Mouse (Mus musculus): ENCODE data around the gene Gstm1. TPM values are rescaled to one million over a fixed set of nuclear protein-coding genes. Genes with fewer than 3 reads are reported as not detected.
"Not testable (repeated sequence)": the region's sequence is repeated elsewhere in the genome, so short reads cannot be mapped to it uniquely, and the experiment has no call there.

The Gstm1 gene
- polyA plus RNA-seq, 1 experiment from 2014 or later, result 44.3 TPM

- no peak overlapping the region for H3K9ac ChIP-seq
- H3K9me3 ChIP-seq, result no peaks in the 10 kb centered on the region
- H3K27ac ChIP-seq (replicated peaks), result no peak overlapping the region
- 70% methylated on average over 5 of the region's 5 CpGs for WGBS
- no peak overlapping the region for H3K4me3 ChIP-seq
- no peaks in the 10 kb centered on the region for H3K36me3 ChIP-seq
- ATAC-seq (ENCODE audit: extremely low read depth, insufficient number of reproducible peaks, low FRiP score, low TSS enrichment), result no peak
- H3K4me2 ChIP-seq, result no peak overlapping the region
- no peaks in the 10 kb centered on the region for H3K27me3 ChIP-seq (replicated peaks)
- peaks cover 29% of the 10 kb centered on the region for H3K4me1 ChIP-seq
Observed at GRCm38 (mm10) chr3:107984471-107984870, 33.3 kb downstream of the Gstm1 start.

- no peaks in the 10 kb centered on the region for H3K9me3 ChIP-seq
- ATAC-seq (ENCODE audit: extremely low read depth, insufficient number of reproducible peaks, low FRiP score, low TSS enrichment), result no peak
- no peak overlapping the region for H3K27ac ChIP-seq (replicated peaks)
- H3K36me3 ChIP-seq, result no peaks in the 10 kb centered on the region
- no peak overlapping the region for H3K9ac ChIP-seq
- H3K4me2 ChIP-seq, result no peak overlapping the region
- 65% methylated on average over 3 of the region's 3 CpGs for WGBS
- no peaks in the 10 kb centered on the region for H3K27me3 ChIP-seq (replicated peaks)
- H3K4me3 ChIP-seq, result no peak overlapping the region
- H3K4me1 ChIP-seq, result peaks cover 29% of the 10 kb centered on the region
Observed at GRCm38 (mm10) chr3:107983771-107984170, 34.0 kb downstream of the Gstm1 start.

DNA sequence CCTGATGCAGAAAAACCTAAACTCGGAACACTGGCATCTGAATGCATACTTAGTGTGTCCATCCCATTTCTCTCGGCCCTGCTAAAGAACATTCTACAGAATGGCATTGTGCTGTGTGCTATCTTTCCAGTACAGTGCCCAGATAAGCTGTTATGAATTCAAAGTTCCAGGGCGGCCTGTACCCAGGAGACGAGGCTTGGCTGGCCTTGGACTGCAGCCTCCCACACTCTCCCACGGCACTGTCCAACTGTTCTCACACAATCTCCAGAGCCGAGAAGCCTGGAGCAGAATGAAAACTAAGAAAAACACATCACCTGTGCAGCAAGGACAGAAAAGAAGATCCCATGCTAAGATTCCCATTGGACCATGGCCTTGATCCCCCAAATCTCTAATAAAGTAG lies 35.0 kb downstream of the Gstm1 start:
- Histone ChIP-seq H3K36me3 (no peaks in the 10 kb centered on the region), H3K27ac (replicated peaks) (no peak overlapping the region), H3K27me3 (replicated peaks) (no peaks in the 10 kb centered on the region), H3K4me3 (no peak overlapping the region), H3K9me3 (no peaks in the 10 kb centered on the region), H3K4me1 (peaks cover 29% of the 10 kb centered on the region), H3K4me2 (no peak overlapping the region), H3K9ac (no peak overlapping the region)
- no peak for ATAC-seq (ENCODE audit: extremely low read depth, insufficient number of reproducible peaks, low FRiP score, low TSS enrichment)
- WGBS, result 64% methylated on average over 6 of the region's 6 CpGs

DNA sequence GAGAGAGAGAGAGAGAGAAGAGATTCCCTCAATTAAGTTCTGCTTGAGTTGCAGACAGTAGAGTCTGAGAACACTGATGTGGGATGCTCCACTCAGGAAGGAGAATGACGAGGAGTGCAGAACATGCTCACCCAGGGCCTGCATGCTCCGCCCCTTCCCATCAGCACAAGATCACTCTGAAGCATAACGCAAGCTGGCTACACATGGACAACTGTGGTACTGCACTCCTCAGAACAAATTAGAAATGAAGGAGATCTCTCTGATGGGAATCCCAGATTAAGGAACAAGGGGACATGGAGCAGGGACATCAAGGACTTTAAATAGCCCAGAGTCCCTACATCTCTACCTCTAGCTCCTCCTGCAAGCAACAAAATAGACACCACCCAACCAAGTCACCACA lies 36.5 kb downstream of the Gstm1 start:
- 65% methylated on average over 3 of the region's 3 CpGs for WGBS
- Histone ChIP-seq H3K36me3 (no peaks in the 10 kb centered on the region), H3K4me2 (no peak overlapping the region), H3K4me1 (peaks cover 23% of the 10 kb centered on the region), H3K4me3 (no peak overlapping the region), H3K9ac (no peak overlapping the region), H3K9me3 (no peaks in the 10 kb centered on the region), H3K27ac (replicated peaks) (no peak overlapping the region), H3K27me3 (replicated peaks) (no peaks in the 10 kb centered on the region)
- no peak for ATAC-seq (ENCODE audit: extremely low read depth, insufficient number of reproducible peaks, low FRiP score, low TSS enrichment)

- 38% methylated on average over 3 of the region's 3 CpGs for WGBS
- no peak overlapping the region for H3K27ac ChIP-seq (replicated peaks)
- no peak for ATAC-seq (ENCODE audit: extremely low read depth, insufficient number of reproducible peaks, low FRiP score, low TSS enrichment)
- no peaks in the 10 kb centered on the region for H3K27me3 ChIP-seq (replicated peaks)
- H3K4me1 ChIP-seq, result 0 out of 2 replicates have a peak, but pooled peaks cover 3% of the 10 kb centered on the region
- H3K9ac ChIP-seq, result no peak overlapping the region
- no peaks in the 10 kb centered on the region for H3K36me3 ChIP-seq
- H3K9me3 ChIP-seq, result no peaks in the 10 kb centered on the region
- no peak overlapping the region for H3K4me3 ChIP-seq
- H3K4me2 ChIP-seq, result no peak overlapping the region
Observed at GRCm38 (mm10) chr3:107977691-107978090, 40.1 kb downstream of the Gstm1 start.

DNA sequence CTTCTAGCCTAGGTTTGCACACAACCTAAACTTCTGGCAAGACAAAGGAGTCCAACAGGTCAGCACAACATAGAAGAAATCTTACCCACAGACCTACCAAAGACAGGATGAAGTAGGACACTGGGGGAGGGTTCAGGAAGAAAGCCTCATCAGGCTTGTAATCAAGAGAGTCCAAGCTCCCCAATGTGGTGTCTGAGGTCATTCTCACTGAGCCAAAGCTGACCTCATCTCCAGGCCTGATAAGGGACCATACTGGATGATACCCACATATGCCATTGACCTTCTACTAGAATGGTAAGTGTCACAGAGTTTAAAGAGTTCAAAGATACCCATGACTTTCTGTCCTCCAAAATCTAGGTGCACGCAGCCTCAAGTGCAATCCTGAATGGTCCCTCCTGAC lies 43.5 kb downstream of the Gstm1 start:
- Histone ChIP-seq H3K9ac (no peak overlapping the region), H3K4me1 (no peaks in the 10 kb centered on the region), H3K27me3 (replicated peaks) (peaks cover 8% of the 10 kb centered on the region), H3K36me3 (no peaks in the 10 kb centered on the region), H3K27ac (replicated peaks) (no peak overlapping the region), H3K9me3 (no peaks in the 10 kb centered on the region), H3K4me2 (no peak overlapping the region), H3K4me3 (no peak overlapping the region)
- 87% methylated on average over 1 of the region's 1 CpGs for WGBS
- no peak for ATAC-seq (ENCODE audit: extremely low read depth, insufficient number of reproducible peaks, low FRiP score, low TSS enrichment)

GRCm38 (mm10) chr3:107972070-107972469 lies 45.7 kb downstream of the Gstm1 start:
- Histone ChIP-seq H3K4me1 (no peaks in the 10 kb centered on the region), H3K4me3 (no peak overlapping the region), H3K4me2 (no peak overlapping the region), H3K9me3 (no peaks in the 10 kb centered on the region), H3K27me3 (replicated peaks) (peaks cover 20% of the 10 kb centered on the region), H3K27ac (replicated peaks) (no peak overlapping the region), H3K36me3 (no peaks in the 10 kb centered on the region), H3K9ac (no peak overlapping the region)
- whole genome bisulfite sequencing, result 77% methylated on average over 3 of the region's 3 CpGs
- ATAC-seq (ENCODE audit: extremely low read depth, insufficient number of reproducible peaks, low FRiP score, low TSS enrichment), result no peak

DNA sequence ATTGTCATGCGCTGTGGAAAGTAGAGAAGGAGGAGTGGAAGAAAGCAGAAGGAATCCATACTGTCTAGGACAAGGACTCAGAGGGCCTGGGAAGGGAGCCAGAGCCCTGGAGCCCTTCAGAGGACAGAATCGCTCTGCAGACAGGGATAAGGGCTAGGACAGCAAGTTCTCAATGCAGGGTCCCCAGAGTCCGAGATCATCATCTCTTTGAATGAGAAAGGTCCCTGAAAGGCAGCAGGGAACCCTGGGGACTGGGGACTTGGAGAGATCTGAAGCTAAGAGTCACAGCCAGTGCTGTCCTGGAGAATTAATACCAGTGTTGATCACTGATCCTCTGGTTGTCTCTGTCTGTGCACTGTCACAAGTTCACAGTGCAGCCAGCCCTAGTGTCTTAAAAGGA lies 46.7 kb downstream of the Gstm1 start:
- not testable (repeated sequence) for ATAC-seq (ENCODE audit: extremely low read depth, insufficient number of reproducible peaks, low FRiP score, low TSS enrichment); H3K9ac ChIP-seq; H3K36me3 ChIP-seq; H3K4me2 ChIP-seq; H3K4me3 ChIP-seq; H3K27ac ChIP-seq (replicated peaks); H3K9me3 ChIP-seq; H3K4me1 ChIP-seq
- peaks cover 25% of the 10 kb centered on the region for H3K27me3 ChIP-seq (replicated peaks)
- WGBS, result 37% methylated on average over 3 of the region's 3 CpGs

- no peak within 1 kb of the TSS for H3K9ac ChIP-seq
- H3K4me1 ChIP-seq, result peaks cover 13% of the 10 kb centered on the region
- H3K4me2 ChIP-seq, result no peak within 1 kb of the TSS
- 45% methylated on average over 13 of the region's 13 CpGs for WGBS
- no peak for ATAC-seq (ENCODE audit: extremely low read depth, insufficient number of reproducible peaks, low FRiP score, low TSS enrichment)
- H3K9me3 ChIP-seq, result no peaks in the 10 kb centered on the region
- H3K36me3 ChIP-seq, result no peaks in the 10 kb centered on the region
- no peak within 1 kb of the TSS for H3K27ac ChIP-seq (replicated peaks)
- H3K27me3 ChIP-seq (replicated peaks), result peaks cover 25% of the 10 kb centered on the region
- no peak within 1 kb of the TSS for H3K4me3 ChIP-seq
Observed at GRCm38 (mm10) chr3:107968724-107969395, 48.9 kb downstream of the Gstm1 start, which contains the start of gene Gstm3. Gene Gstm3 (minus strand): TSS chr3:107969283.

DNA sequence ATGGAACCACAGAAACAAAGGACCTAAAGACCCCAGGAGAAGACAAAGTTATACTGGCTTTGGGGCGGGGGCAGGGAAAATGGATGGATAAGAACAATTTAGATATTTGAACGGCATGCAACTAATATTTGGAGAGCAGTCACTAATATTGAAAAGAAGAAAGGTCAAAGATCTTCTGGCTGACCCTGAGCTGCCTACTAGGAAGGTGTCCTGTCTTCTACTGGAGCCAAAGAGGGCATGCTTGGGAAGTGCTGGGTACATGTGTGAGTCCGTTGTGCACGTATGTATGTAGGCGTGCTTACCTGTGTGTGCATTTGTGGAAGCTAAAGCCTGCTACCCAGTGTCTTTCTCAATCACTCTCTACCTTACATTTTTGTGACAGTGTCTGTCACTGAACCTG lies 51.1 kb downstream of the Gstm1 start:
- no peak overlapping the region for H3K4me2 ChIP-seq
- ATAC-seq (ENCODE audit: extremely low read depth, insufficient number of reproducible peaks, low FRiP score, low TSS enrichment), result no peak
- no peaks in the 10 kb centered on the region for H3K36me3 ChIP-seq
- H3K4me1 ChIP-seq, result peaks cover 13% of the 10 kb centered on the region
- no peak overlapping the region for H3K27ac ChIP-seq (replicated peaks)
- H3K9ac ChIP-seq, result no peak overlapping the region
- H3K4me3 ChIP-seq, result no peak overlapping the region
- peaks cover 22% of the 10 kb centered on the region for H3K27me3 ChIP-seq (replicated peaks)
- no peaks in the 10 kb centered on the region for H3K9me3 ChIP-seq
- 91% methylated on average over 5 of the region's 5 CpGs for WGBS

DNA sequence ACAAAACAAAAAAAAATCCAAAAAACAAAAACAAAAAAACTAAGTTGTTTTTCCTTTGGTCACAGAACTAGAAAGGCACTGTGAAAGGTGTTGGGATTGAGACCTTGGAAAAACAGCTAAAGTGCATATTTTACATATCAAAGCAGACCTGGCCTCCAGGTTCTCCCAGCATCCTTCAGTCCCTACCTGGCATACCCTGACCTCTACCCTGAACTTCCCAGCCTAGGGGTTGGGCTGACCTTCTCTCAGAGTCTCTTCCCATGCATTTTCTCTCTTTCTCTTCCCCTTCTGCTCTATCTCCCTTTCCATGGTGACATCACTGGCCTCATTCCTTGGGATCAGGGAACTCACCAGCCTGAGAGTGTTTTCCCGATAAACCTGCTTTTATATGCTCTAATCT lies 52.2 kb downstream of the Gstm1 start:
- no peaks in the 10 kb centered on the region for H3K36me3 ChIP-seq
- no peaks in the 10 kb centered on the region for H3K9me3 ChIP-seq
- H3K27me3 ChIP-seq (replicated peaks), result peaks cover 22% of the 10 kb centered on the region
- H3K4me1 ChIP-seq, result peaks cover 13% of the 10 kb centered on the region
- no peak overlapping the region for H3K4me2 ChIP-seq
- no peak overlapping the region for H3K27ac ChIP-seq (replicated peaks)
- WGBS, result 21% methylated on average over 1 of the region's 1 CpGs
- ATAC-seq (ENCODE audit: extremely low read depth, insufficient number of reproducible peaks, low FRiP score, low TSS enrichment), result no peak
- no peak overlapping the region for H3K9ac ChIP-seq
- H3K4me3 ChIP-seq, result no peak overlapping the region

DNA sequence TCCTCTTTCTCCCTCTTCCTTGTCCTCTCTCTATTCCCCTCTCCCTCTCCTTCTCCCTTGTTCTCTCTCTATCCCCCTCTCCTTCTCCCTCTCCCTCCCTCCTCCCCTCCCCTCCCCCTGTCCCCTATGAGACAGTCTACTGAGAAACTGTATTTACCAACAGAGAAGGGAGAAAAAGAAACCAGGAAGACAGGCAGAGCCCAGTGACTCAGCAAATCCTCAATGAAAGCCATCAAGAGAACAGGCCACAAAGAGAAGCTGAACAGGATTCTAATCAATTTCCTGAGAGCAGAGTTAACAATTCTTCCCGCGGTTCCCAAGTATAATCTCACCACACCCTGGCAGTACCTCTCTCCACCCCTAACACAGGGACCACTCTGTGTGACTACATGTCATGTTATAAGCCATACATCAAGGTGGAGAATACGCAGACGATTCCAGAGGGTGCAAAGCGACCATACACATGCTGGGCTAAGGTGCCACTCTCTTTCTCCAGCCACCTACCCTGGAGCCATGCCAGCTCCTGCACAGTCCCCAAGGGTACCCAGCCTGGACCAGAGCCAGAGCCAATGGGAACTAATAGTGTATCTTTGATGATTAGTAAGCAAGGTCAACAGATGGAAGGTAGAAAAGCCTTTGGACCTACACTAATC lies 53.0 kb downstream of the Gstm1 start:
- no peak for ATAC-seq (ENCODE audit: extremely low read depth, insufficient number of reproducible peaks, low FRiP score, low TSS enrichment)
- Histone ChIP-seq H3K36me3 (no peaks in the 10 kb centered on the region), H3K27ac (replicated peaks) (no peak overlapping the region), H3K4me1 (peaks cover 13% of the 10 kb centered on the region), H3K9me3 (no peaks in the 10 kb centered on the region), H3K9ac (no peak overlapping the region), H3K4me2 (no peak overlapping the region), H3K4me3 (no peak overlapping the region), H3K27me3 (replicated peaks) (peaks cover 26% of the 10 kb centered on the region)
- 57% methylated on average over 5 of the region's 5 CpGs for WGBS

All from heart, embryonic 13.5 days (tissue).